Mouse (Mus musculus): Measurements from ENCODE around the gene Mief2. TPM values are rescaled to one million over a fixed set of nuclear protein-coding genes. Genes with fewer than 3 reads are reported as not detected.

Mief2 gene
- polyA plus RNA-seq, 1 experiment = 17.9 TPM

DNA sequence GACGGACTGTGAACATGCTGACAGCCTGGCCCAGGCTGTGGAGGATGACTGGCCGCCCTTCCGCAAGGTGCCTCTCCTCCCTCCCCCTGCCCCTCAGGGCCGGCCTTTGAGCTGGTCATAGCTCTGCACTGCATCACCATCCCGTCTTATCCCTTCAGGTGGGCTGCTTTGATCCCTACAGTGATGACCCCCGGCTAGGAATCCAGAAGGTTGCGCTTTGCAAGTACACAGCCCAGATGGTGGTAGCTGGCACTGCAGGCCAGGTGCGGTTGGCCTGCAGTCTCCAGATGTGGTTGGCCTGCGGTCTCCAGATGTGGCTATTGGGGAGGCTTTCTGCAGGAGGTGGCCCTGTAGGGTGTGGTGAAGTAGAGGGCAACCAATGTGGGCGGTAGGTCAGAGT lies 19.6 kb upstream of the Mief2 start:
- Histone ChIP-seq H3K4me1 (ENCODE audit: control insufficient read depth, insufficient read depth, low read length) (peaks cover 6% of the 10 kb centered on the region), H3K27ac (ENCODE audit: insufficient read depth, low read depth, low read length) (no peak overlapping the region), H3K27me3 (replicated peaks; ENCODE audit: control insufficient read depth, insufficient read depth, low read length) (no peaks in the 10 kb centered on the region), H3K4me3 (ENCODE audit: insufficient read depth, low read depth, low read length) (no peak overlapping the region), H3K36me3 (ENCODE audit: control insufficient read depth, insufficient read depth, low read length) (no peaks in the 10 kb centered on the region)
- no peak for DNase-seq
- no peak for TF ChIP-seq CTCF (conservative IDR thresholded peaks at IDR 0.05; ENCODE audit: insufficient read depth, insufficient read length, low read depth, low read length)
- no peak for TF ChIP-seq POLR2A (IDR thresholded peaks at IDR 0.05; ENCODE audit: low read depth, low read length)
- WGBS = 93% methylated on average over 10 of the region's 10 CpGs

DNA sequence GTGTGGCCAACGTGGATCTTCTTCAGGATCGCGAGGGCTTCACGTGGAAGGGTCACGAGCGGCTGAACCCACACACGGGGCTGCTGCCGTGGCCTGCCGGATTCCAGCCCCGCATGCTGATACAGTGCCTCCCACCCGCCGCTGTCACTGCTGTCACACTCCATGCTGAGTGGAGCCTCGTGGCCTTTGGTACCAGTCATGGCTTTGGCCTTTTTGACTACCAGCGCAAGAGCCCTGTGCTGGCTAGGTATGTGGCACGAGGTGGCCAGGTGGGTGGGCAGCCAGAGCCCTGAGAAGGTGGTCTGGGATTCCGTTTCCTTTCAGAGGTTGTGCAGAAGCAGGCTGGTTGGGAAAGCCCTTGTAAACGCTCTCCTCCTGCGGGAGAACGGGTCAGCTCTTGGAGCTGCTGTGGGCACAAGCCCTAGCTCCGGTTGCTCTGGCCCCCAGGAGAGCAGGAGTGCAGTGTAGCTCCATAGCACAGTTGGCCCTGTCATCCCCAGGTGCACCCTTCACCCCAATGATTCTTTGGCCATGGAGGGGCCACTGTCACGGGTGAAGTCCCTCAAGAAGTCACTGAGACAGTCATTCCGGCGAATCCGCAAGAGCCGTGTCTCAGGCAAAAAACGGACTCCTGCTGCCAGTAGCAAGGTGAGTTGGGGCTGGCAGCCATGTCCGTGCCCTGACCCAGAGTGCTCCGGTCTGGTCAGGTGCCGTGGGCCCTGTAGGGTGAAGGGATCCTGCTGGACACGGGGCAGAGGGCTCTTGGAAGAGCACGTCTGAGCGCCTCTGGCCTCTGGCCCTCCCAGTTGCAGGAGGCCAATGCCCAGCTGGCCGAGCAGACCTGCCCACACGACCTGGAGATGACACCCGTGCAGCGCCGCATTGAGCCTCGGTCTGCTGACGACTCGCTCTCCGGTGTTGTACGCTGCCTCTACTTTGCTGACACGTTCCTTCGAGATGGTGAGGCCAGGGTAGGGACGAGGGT lies 18.4 kb upstream of the Mief2 start:
- Histone ChIP-seq H3K27ac (ENCODE audit: insufficient read depth, low read depth, low read length) (no peak overlapping the region), H3K4me1 (ENCODE audit: control insufficient read depth, insufficient read depth, low read length) (peaks cover 6% of the 10 kb centered on the region), H3K4me3 (ENCODE audit: insufficient read depth, low read depth, low read length) (no peak overlapping the region), H3K27me3 (replicated peaks; ENCODE audit: control insufficient read depth, insufficient read depth, low read length) (no peaks in the 10 kb centered on the region), H3K36me3 (ENCODE audit: control insufficient read depth, insufficient read depth, low read length) (no peaks in the 10 kb centered on the region)
- no peak for DNase-seq
- TF ChIP-seq CTCF (conservative IDR thresholded peaks at IDR 0.05; ENCODE audit: insufficient read depth, insufficient read length, low read depth, low read length) (no peak), POLR2A (IDR thresholded peaks at IDR 0.05; ENCODE audit: low read depth, low read length) (no peak)
- WGBS = 84% methylated on average over 45 of the region's 45 CpGs

DNA sequence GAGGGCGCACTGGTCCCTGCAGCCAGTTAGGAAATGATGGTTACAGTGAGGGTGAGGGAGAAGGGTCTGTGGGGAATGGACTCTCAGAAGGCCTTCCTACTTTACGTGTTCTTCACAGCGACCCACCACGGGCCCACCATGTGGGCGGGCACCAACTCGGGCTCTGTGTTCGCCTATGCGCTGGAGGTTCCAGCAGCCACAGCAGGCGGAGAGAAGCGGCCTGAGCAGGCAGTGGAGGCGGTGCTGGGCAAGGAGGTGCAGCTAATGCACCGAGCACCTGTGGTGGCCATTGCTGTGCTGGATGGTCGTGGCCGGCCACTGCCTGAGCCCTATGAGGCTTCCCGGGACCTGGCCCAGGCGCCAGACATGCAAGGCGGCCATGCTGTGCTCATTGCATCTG lies 17.0 kb upstream of the Mief2 start:
- Histone ChIP-seq H3K27me3 (replicated peaks; ENCODE audit: control insufficient read depth, insufficient read depth, low read length) (no peaks in the 10 kb centered on the region), H3K36me3 (ENCODE audit: control insufficient read depth, insufficient read depth, low read length) (peaks cover 1% of the 10 kb centered on the region; the same call in 1 of the 2 replicates), H3K4me1 (ENCODE audit: control insufficient read depth, insufficient read depth, low read length) (peaks cover 6% of the 10 kb centered on the region), H3K4me3 (ENCODE audit: insufficient read depth, low read depth, low read length) (no peak overlapping the region), H3K27ac (ENCODE audit: insufficient read depth, low read depth, low read length) (no peak overlapping the region)
- no peak for TF ChIP-seq POLR2A (IDR thresholded peaks at IDR 0.05; ENCODE audit: low read depth, low read length)
- no peak for TF ChIP-seq CTCF (conservative IDR thresholded peaks at IDR 0.05; ENCODE audit: insufficient read depth, insufficient read length, low read depth, low read length)
- no peak for DNase-seq
- 93% methylated on average over 17 of the region's 17 CpGs for WGBS

DNA sequence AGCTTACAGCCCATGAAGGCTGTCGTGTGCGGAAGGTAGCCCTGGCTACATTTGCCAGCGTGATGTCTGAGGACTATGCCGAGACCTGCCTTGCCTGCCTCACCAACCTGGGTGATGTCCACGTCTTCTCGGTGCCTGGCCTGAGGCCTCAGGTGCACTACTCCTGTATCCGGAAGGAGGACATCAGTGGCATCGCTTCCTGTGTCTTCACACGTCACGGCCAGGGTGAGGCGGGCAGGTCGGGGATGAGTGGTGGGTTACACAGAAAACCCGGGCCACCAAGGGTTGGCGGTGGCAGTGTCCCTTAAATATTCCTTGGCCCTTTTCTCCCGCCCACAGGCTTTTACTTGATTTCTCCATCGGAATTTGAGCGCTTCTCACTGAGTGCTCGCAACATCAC lies 16.2 kb upstream of the Mief2 start:
- H3K27ac ChIP-seq (ENCODE audit: insufficient read depth, low read depth, low read length) = no peak overlapping the region
- 91% methylated on average over 18 of the region's 18 CpGs for WGBS
- TF ChIP-seq CTCF (conservative IDR thresholded peaks at IDR 0.05; ENCODE audit: insufficient read depth, insufficient read length, low read depth, low read length) = no peak
- no peak for TF ChIP-seq POLR2A (IDR thresholded peaks at IDR 0.05; ENCODE audit: low read depth, low read length)
- peaks cover 6% of the 10 kb centered on the region for H3K4me1 ChIP-seq (ENCODE audit: control insufficient read depth, insufficient read depth, low read length)
- H3K4me3 ChIP-seq (ENCODE audit: insufficient read depth, low read depth, low read length) = no peak overlapping the region
- H3K27me3 ChIP-seq (replicated peaks; ENCODE audit: control insufficient read depth, insufficient read depth, low read length) = no peaks in the 10 kb centered on the region
- peaks cover 1% of the 10 kb centered on the region; the same call in 1 of the 2 replicates for H3K36me3 ChIP-seq (ENCODE audit: control insufficient read depth, insufficient read depth, low read length)
- no peak for DNase-seq

DNA sequence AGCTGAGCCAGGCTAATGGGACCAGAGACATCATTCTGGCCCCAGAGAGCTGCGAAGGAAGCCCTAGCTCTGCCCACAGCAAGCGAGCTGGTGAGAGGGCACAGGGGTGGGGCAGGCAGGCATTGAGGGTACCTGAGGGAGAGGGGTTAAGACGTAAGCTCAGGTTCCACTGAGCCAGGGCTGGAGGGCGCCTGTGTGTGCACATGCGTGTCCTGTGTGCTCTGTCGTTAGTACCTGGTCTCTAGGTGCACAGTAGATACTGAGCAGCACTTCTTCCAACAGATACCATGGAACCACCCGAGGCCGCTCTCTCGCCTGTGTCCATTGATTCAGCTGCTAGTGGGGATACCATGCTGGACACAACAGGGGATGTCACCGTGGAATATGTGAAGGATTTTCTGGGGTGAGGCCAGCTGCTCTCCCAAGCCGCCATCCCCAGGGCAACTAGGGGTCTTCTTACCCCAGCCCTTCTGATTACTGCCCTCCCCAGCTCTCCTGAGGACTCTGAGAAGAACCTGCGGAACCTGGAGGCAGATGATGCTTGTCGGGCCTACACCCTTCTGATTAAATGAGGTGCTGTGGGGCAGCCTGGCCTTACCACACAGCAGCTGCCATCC lies 15.5 kb upstream of the Mief2 start:
- Histone ChIP-seq H3K27me3 (replicated peaks; ENCODE audit: control insufficient read depth, insufficient read depth, low read length) (no peaks in the 10 kb centered on the region), H3K4me1 (ENCODE audit: control insufficient read depth, insufficient read depth, low read length) (peaks cover 6% of the 10 kb centered on the region)
- TF ChIP-seq POLR2A (IDR thresholded peaks at IDR 0.05; ENCODE audit: low read depth, low read length) = no peak

DNA sequence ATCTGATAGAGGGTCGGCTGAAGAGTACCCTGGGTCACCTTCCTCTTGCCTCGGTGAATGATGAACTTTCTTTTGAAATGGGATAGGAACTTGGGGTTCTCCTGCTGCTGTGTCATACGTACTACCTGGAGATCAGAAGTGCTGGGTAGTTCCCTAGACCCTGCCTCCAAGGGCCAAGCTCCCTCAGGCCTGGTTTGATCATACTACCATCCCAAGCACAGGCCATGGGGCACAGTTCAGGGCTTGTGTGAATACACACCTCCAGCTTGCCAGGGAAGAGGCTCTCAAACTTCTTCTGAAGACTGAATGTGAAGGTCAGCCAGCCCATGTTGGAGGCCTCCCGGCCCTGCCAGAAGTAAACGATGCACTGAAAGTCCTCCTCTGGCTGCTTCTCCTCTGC lies 12.4 kb upstream of the Mief2 start:
- no peaks in the 10 kb centered on the region for H3K4me1 ChIP-seq (ENCODE audit: control insufficient read depth, insufficient read depth, low read length)
- no peak for TF ChIP-seq POLR2A (IDR thresholded peaks at IDR 0.05; ENCODE audit: low read depth, low read length)
- no peak for TF ChIP-seq CTCF (conservative IDR thresholded peaks at IDR 0.05; ENCODE audit: insufficient read depth, insufficient read length, low read depth, low read length)
- no peak overlapping the region for H3K27ac ChIP-seq (ENCODE audit: insufficient read depth, low read depth, low read length)
- 80% methylated on average over 5 of the region's 5 CpGs for WGBS
- peaks cover 6% of the 10 kb centered on the region for H3K36me3 ChIP-seq (ENCODE audit: control insufficient read depth, insufficient read depth, low read length)
- no peak overlapping the region for H3K4me3 ChIP-seq (ENCODE audit: insufficient read depth, low read depth, low read length)
- H3K27me3 ChIP-seq (replicated peaks; ENCODE audit: control insufficient read depth, insufficient read depth, low read length) = no peaks in the 10 kb centered on the region
- no peak for DNase-seq

More for the DNA sequence above, 15.5 kb upstream of the Mief2 start:
- WGBS = 90% methylated on average over 13 of the region's 13 CpGs
- DNase-seq = no peak
- Histone ChIP-seq H3K27ac (ENCODE audit: insufficient read depth, low read depth, low read length) (no peak overlapping the region), H3K4me3 (ENCODE audit: insufficient read depth, low read depth, low read length) (no peak overlapping the region), H3K36me3 (ENCODE audit: control insufficient read depth, insufficient read depth, low read length) (peaks cover 1% of the 10 kb centered on the region; the same call in 1 of the 2 replicates)

DNA sequence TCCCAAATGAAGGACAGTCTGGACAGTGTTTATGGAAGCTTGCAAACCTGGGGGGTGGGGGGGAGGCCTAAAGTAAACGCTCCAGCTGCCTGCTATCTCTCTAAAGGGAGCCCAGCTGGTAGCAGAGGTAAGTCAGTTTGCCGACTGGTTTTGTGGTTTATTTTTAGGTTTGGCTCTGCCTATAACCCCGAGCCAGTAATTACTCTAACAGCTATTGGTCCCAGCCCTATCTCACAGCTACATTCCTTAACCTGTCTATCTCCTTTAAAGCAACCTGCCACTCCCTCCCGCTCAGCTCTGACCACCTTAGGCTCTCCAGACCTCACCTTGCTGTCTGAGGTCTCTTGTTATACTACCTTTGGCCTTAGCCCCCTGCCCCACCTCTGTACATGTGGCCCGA lies 8.9 kb upstream of the Mief2 start:
- Histone ChIP-seq H3K4me1 (ENCODE audit: control insufficient read depth, insufficient read depth, low read length) (no peaks in the 10 kb centered on the region), H3K27me3 (replicated peaks; ENCODE audit: control insufficient read depth, insufficient read depth, low read length) (no peaks in the 10 kb centered on the region), H3K4me3 (ENCODE audit: insufficient read depth, low read depth, low read length) (no peak overlapping the region), H3K27ac (ENCODE audit: insufficient read depth, low read depth, low read length) (no peak overlapping the region), H3K36me3 (ENCODE audit: control insufficient read depth, insufficient read depth, low read length) (peaks cover 6% of the 10 kb centered on the region)
- DNase-seq = no peak
- 83% methylated on average over 5 of the region's 5 CpGs for WGBS
- TF ChIP-seq CTCF (conservative IDR thresholded peaks at IDR 0.05; ENCODE audit: insufficient read depth, insufficient read length, low read depth, low read length) = no peak
- TF ChIP-seq POLR2A (IDR thresholded peaks at IDR 0.05; ENCODE audit: low read depth, low read length) = no peak

Data from kidney, adult 2 months (tissue).